Mouse (Mus musculus) erythroid progenitor cell, adult 5-6 weeks (primary cell): ENCODE measurements around the gene Olfr281. TPM values are rescaled to one million over a fixed set of nuclear protein-coding genes. Genes with fewer than 3 reads are reported as not detected.

Experiments
- ATAC-seq: replicated peaks from 2 replicates; pipeline ENCODE4 v1.8.0; 2016; ENCODE audit warnings: moderate number of reproducible peaks, mild to moderate bottlenecking, moderate TSS enrichment, inconsistent platforms; ENCODE audit not compliant: poor library complexity, low FRiP score, severe bottlenecking
- total RNA-seq, 2 experiments: library from RNA; stranded (forward) in 1 of 2; stranded (reverse) in 1 of 2; fragments of 150-400 nt in 1 of 2; fragments of 186-747, 209-891 nt in 1 of 2; gene quantifications; 2 replicates each; pipeline versions ENCODE4 v1.2.3 to v1.2.4; 2015 to 2017; ENCODE audit warnings: low replicate concordance in 2 of 2

Gene Olfr281
- total RNA-seq, 2 experiments from 2014 or later: not detected

DNA sequence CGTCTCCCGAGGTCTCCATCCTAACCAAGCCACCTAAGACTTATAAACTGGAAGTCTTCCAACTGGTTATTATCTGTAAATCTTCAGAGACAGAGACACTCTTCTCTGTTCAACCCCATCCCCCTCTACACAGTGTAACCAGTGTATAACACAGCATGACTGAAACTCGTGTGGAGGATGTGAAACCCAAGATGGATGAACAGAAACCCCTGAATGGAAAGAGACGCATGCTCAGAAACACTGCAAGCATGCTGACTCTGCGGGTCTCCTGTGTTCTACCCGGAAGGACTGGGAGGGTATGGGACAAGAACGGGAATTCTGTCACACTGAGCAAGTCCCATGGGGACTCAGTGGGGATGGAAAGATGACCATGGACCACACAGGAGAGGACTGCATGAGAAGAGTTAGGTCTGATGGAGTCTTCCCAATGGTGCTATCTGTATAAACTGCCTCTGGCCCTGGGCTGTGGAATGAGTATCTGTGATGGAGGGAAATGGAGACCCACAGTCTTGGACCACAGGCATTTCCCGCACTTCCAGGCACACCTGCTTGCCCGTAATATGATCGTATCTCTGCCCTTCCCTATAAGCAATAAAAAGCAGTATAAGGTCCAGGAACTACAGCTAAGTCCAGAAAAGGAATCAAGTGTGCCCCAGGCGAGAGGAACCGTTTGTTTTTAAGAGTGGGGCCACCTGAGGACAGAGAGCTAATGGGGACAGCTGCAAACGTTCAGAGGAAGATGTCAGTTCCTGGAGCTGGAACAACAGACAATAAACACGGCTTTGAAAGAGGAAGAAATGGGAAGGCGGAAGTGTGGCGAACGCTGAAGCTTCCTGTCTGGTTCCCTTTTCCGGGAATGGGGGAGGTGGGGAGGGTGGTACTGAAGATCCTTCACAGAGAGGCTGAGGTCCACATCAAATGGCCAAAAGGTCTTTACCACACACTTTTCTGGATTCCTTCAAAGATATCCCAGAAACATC lies 31.8 kb downstream of the Olfr281 start:
- ATAC-seq: no peak

DNA sequence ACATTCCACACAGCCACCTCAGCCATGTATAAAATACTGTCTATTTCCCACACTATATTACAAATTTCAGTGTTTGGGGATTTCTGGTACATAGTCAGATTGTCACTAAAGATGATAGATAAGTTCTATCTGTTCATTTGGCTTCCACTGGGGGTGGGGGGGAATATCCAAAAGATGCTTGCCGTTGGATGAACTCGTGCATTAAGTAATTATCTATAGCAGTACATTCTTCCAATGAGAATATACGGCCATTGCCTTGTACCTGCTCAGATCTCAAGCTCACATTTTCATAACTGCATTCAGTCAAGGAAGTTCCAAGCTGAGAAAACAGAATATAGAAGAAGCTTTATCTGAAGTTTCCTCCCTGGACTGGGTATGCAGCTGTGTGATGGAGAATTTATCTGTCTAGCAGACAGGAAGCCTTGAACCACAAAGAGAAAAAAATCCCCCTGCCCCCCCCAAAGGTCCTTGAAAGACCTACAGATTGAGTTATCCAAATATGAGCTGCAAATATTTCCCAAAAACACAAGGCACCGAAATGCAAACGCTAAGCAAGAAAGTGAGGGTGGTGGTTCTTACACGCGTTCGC lies 34.1 kb downstream of the Olfr281 start:
- ATAC-seq: no peak

DNA sequence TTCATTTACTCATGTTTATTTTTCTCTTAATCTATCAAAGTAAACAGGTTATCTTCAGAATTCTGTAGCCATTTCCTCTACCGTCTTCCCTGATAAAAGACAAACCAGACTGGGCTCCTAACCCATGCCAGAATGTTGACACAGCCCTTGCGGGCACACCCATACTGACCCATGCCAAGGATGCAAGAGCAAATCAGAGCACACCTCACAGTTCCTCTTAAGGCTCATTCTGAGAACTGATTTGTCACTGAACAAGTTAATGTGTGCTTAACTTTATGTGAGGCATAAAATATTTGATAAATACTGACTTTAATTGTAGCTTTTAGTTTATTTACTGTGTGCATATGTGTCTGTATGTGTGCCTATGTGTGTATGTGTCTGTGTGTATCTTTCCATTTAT lies 38.9 kb downstream of the Olfr281 start:
- no peak for ATAC-seq

DNA sequence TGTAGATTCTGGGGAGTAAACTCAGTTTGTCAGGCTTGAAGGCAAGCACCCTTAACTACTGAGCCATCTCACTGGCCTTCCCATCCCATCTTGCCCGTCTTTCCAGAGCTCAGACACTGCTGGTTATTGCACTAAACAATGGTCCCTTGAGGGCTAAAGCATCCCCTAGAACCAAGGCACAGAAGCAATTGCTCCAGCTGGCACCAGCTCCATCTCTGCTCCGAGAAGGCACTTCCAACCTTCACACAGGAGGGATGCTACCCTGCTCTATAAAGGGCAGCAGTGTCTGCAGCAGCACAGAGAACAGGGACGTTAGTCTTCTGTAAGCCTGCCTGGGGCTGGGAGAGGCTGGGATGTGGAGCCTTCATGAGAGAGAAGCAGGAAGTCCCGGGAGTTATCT lies 39.7 kb downstream of the Olfr281 start, which contains the start of gene Olfr279:
Olfr279 (plus strand) TSS at position 301 of the 400 bp plus-strand sequence.
- ATAC-seq: no peak

DNA sequence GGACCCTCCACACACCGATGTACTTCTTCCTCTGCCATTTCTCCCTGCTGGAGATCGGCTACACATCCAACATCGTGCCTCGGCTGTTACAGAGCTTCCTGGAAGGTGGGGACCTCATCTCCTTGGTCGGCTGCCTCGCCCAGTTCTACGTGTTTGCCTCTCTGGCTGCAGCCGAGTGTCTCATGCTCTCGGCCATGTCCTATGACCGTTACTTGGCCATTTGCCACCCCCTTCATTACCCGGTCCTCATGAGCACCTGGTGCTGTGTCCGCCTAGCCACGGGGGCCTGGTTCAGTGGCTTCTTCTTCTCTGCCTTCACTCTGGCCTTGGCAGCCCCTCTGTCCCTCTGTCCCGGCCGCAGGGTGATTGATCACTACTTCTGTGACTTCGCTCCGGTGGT lies 45.2 kb downstream of the Olfr281 start:
- ATAC-seq: no peak

DNA sequence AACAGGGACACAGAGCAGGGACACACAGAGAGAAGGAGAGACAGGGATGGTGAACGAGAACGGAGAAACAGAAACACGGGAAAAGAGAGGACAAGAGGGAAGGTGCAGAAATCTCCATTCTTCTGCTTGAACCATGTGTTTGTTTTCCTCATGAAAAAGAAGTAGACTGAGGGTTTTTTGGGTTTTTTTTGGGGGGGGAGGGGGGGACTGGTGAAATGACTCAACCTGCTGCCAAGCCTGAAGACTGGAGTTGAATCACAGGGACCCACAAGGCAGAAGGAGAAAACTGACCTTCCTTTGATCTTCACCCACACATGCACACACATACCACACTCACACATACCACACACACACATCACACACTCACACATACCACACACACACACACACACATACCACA lies 50.9 kb downstream of the Olfr281 start:
- ATAC-seq: no peak

DNA sequence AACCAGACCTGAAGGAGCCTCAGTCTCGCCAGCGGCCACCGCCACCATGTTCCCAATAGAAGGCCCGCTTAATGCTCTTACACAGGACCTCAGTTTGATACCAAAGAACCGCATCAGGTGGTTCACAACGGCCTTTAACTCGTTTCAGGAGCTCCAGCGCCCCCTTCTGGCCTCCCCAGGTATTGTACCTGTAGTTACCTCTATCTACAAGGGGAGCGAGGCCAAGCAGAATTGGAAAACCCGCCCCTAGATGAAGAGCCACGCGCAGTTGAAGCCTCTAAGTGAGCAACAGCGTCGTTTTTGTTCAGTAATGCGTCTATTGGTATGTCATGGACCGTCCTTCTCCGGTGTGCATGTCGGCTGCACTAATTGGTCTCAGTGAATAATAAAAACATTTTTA lies 52.1 kb downstream of the Olfr281 start:
- peak; percentile 47; the same call in 1 of the 2 replicates for ATAC-seq

DNA sequence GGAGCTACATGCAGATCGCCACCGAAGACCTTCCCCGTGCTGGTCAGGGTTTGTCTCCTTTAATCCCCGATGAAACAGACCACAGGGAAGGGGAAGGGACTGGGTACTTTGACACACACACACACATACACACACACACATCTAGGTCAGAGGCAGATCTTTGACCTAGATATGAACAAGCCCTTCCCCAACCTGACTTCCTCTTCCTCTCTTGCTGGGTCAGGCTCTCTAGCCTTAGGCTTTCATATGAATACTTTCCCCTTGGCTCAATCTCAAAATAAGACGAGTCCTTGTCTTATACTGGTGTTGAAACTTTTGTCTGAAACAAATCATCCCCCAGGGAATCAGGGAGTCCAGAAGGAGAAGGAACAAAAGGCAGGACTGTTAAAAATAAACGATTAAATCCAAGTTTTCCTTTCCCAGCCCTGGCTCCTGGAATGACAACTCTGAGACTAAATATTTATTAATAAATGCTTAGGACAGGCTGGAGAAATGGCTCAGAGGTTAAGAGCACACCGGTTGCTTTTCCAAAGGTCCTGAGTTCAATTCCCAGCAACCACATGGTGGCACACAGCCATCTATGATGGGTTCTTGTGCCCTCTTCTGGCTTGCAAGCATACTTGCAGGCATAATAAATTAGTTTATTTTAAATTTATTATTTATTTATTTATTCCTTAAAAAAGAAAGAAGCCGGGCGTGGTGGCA lies 54.0 kb downstream of the Olfr281 start:
- no peak for ATAC-seq

DNA sequence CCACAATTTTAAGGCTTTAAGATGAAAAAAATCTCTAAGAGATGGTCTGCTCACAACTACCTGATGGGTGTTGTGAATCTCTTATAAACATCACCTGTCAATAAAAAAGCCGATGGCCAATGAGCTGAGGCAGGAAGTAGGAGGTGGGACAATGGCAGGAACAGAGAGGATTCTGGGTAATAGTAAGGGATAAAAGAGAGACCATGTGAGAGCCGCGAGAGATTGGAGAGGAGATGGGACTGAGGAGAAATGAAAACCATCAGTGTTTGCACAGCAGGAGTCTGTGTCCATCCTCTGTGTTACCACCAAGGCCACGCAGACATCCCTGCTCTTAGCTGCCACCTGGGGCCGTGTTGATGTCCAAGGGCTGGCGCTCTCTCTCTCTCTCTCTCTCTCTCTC lies 54.9 kb downstream of the Olfr281 start:
- no peak for ATAC-seq

DNA sequence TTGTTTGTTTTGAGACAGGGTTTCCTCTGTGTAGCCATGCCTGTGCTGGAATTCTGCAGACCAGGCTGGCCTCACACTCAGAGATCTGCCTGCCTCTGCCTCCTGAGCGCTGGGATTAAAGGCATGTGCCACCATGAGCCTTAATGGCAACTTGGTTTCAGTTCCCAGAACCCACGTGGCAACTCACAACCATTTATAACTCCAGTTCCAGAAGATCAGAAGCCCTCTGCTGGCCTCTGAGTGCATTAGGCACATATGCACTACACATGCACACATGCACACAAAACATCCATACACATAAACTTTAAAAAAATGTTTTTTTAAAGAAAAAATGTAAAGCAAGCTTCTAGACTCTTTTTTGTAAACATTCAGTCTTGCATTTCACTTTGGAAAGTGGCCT lies 57.0 kb downstream of the Olfr281 start:
- no peak for ATAC-seq

Other genes with a start within 250 kb of the Olfr281 start
- gene Gm44579, start 231.6 kb upstream of the Olfr281 start, total RNA-seq (2015; ENCODE audit: low replicate concordance): not detected in 2 replicates
- not detected in 2 replicates for gene Gm44579, start 231.6 kb upstream of the Olfr281 start, total RNA-seq (2017; ENCODE audit: low replicate concordance)
- gene Olfr287, start 231.5 kb upstream of the Olfr281 start, total RNA-seq (2015; ENCODE audit: low replicate concordance): not detected in 2 replicates
- gene Olfr287, start 231.5 kb upstream of the Olfr281 start, total RNA-seq (2017; ENCODE audit: low replicate concordance): not detected in 2 replicates
- gene Olfr286, start 218.1 kb upstream of the Olfr281 start, total RNA-seq (2015; ENCODE audit: low replicate concordance): not detected in 2 replicates
- not detected in 2 replicates for gene Olfr286, start 218.1 kb upstream of the Olfr281 start, total RNA-seq (2017; ENCODE audit: low replicate concordance)
- gene H1fnt, start 195.3 kb upstream of the Olfr281 start, total RNA-seq (2015; ENCODE audit: low replicate concordance): not detected in 2 replicates
- gene H1fnt, start 195.3 kb upstream of the Olfr281 start, total RNA-seq (2017; ENCODE audit: low replicate concordance): not detected in 2 replicates
- not detected in 2 replicates for gene Zfp641, start 156.4 kb upstream of the Olfr281 start, total RNA-seq (2015; ENCODE audit: low replicate concordance)
- gene Zfp641, start 156.4 kb upstream of the Olfr281 start, total RNA-seq (2017; ENCODE audit: low replicate concordance): not detected in 2 replicates
- gene Olfr285, start 135.2 kb upstream of the Olfr281 start, total RNA-seq (2015; ENCODE audit: low replicate concordance): not detected in 2 replicates
- not detected in 2 replicates for gene Olfr285, start 135.2 kb upstream of the Olfr281 start, total RNA-seq (2017; ENCODE audit: low replicate concordance)
- gene Olfr284, start 111.6 kb upstream of the Olfr281 start, total RNA-seq (2015; ENCODE audit: low replicate concordance): not detected in 2 replicates
- not detected in 2 replicates for gene Olfr284, start 111.6 kb upstream of the Olfr281 start, total RNA-seq (2017; ENCODE audit: low replicate concordance)
- not detected in 2 replicates for gene Olfr283, start 71.6 kb upstream of the Olfr281 start, total RNA-seq (2015; ENCODE audit: low replicate concordance)
- not detected in 2 replicates for gene Olfr283, start 71.6 kb upstream of the Olfr281 start, total RNA-seq (2017; ENCODE audit: low replicate concordance)
- not detected in 2 replicates for gene Olfr282, start 21.4 kb upstream of the Olfr281 start, total RNA-seq (2015; ENCODE audit: low replicate concordance)
- not detected in 2 replicates for gene Olfr282, start 21.4 kb upstream of the Olfr281 start, total RNA-seq (2017; ENCODE audit: low replicate concordance)
- not detected in 2 replicates for gene OR5BS1P, start 17.3 kb downstream of the Olfr281 start, total RNA-seq (2015; ENCODE audit: low replicate concordance)
- gene OR5BS1P, start 17.3 kb downstream of the Olfr281 start, total RNA-seq (2017; ENCODE audit: low replicate concordance): not detected in 2 replicates
- not detected in 2 replicates for gene Lalba, start 30.1 kb downstream of the Olfr281 start, total RNA-seq (2015; ENCODE audit: low replicate concordance)
- not detected in 2 replicates for gene Lalba, start 30.1 kb downstream of the Olfr281 start, total RNA-seq (2017; ENCODE audit: low replicate concordance)
- gene Olfr279, start 39.8 kb downstream of the Olfr281 start, total RNA-seq (2015; ENCODE audit: low replicate concordance): not detected in 2 replicates
- not detected in 2 replicates for gene Olfr279, start 39.8 kb downstream of the Olfr281 start, total RNA-seq (2017; ENCODE audit: low replicate concordance)
- 15.5 and 19.7 TPM in 2 replicates for gene Kansl2, start 81.7 kb downstream of the Olfr281 start, total RNA-seq (2015; ENCODE audit: low replicate concordance)
- gene Kansl2, start 81.7 kb downstream of the Olfr281 start, total RNA-seq (2017; ENCODE audit: low replicate concordance): 11.5 and 18.0 TPM in 2 replicates
- 80.0 and 121 TPM in 2 replicates for gene Ccnt1, start 118.3 kb downstream of the Olfr281 start, total RNA-seq (2015; ENCODE audit: low replicate concordance)
- gene Ccnt1, start 118.3 kb downstream of the Olfr281 start, total RNA-seq (2017; ENCODE audit: low replicate concordance): 72.0 and 75.4 TPM in 2 replicates
- not detected in 2 replicates for gene 4930415O20Rik, start 118.4 kb downstream of the Olfr281 start, total RNA-seq (2015; ENCODE audit: low replicate concordance)
- gene 4930415O20Rik, start 118.4 kb downstream of the Olfr281 start, total RNA-seq (2017; ENCODE audit: low replicate concordance): not detected in 2 replicates
- 62.3 and 81.3 TPM in 2 replicates for gene Adcy6, start 157.5 kb downstream of the Olfr281 start, total RNA-seq (2015; ENCODE audit: low replicate concordance)
- 133 and 140 TPM in 2 replicates for gene Adcy6, start 157.5 kb downstream of the Olfr281 start, total RNA-seq (2017; ENCODE audit: low replicate concordance)
- not detected in 2 replicates for gene Cacnb3, start 178.3 kb downstream of the Olfr281 start, total RNA-seq (2015; ENCODE audit: low replicate concordance)
- 0.77 TPM in 1 of 2 replicates, not detected in the other for gene Cacnb3, start 178.3 kb downstream of the Olfr281 start, total RNA-seq (2017; ENCODE audit: low replicate concordance)
- 24.5 and 26.0 TPM in 2 replicates for gene Ddx23, start 210.3 kb downstream of the Olfr281 start, total RNA-seq (2015; ENCODE audit: low replicate concordance)
- 49.9 and 91.9 TPM in 2 replicates for gene Ddx23, start 210.3 kb downstream of the Olfr281 start, total RNA-seq (2017; ENCODE audit: low replicate concordance)
- 0.36 TPM in 1 of 2 replicates, not detected in the other for gene Rnd1, start 224.9 kb downstream of the Olfr281 start, total RNA-seq (2015; ENCODE audit: low replicate concordance)
- not detected in 2 replicates for gene Rnd1, start 224.9 kb downstream of the Olfr281 start, total RNA-seq (2017; ENCODE audit: low replicate concordance)